8 mouse cellular contexts compared by ENCODE assay signal in the genomic region with DNA sequence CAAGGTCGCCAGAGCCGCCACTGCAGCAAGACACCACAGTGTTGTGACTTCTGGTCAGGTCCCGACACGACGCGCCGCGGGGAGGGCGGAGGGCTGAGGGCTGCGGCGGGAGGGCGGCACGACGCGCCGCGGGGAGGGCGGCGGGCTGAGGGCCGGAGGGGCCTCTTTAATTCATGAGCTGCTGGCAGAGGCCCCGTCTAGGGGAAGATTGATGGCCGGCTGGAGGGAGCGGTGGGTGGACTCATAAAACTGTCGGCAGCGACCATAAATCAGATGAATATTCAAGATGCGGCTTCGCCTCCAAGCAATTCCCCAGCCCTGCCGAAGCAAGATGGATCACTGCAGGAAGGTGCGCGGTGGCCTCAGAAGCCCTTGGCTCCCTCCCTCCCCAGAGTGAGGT. TPM values are rescaled to one million over a fixed set of nuclear protein-coding genes. Genes with fewer than 3 reads are reported as not detected.
DNase-seq lines count a peak whose midpoint lies in the region; ATAC-seq lines count a peak whose summit lies in the region.

No protein-coding gene starts in this region.

- peak overlapping the region; percentile 60 for H3K9ac ChIP-seq in heart, embryonic 12.5 days
- H3K9ac ChIP-seq in heart, embryonic 14.5 days (ENCODE audit: low read length) = peak overlapping the region; percentile 67
- H3K9ac ChIP-seq in kidney, embryonic 15.5 days = no peak overlapping the region
- H3K9ac ChIP-seq in stomach, embryonic 15.5 days = no peak overlapping the region

- H3K27me3 ChIP-seq in heart, embryonic 12.5 days (replicated peaks) = peaks cover 31% of the 10 kb centered on the region
- peaks cover 7% of the 10 kb centered on the region; the same call in 1 of the 2 replicates for H3K27me3 ChIP-seq in heart, embryonic 14.5 days (ENCODE audit: control insufficient read depth, insufficient read depth, low read length)
- H3K27me3 ChIP-seq in kidney, embryonic 15.5 days = peaks cover 72% of the 10 kb centered on the region
- H3K27me3 ChIP-seq in stomach, embryonic 15.5 days (replicated peaks) = 0 out of 2 replicates have a peak, but pooled peaks cover 6% of the 10 kb centered on the region

- WGBS in heart, embryonic 12.5 days = 3% methylated on average over 30 of the region's 30 CpGs
- 7% methylated on average over 29 of the region's 30 CpGs for WGBS in heart, embryonic 14.5 days
- under 1% methylated on average over 29 of the region's 30 CpGs for WGBS in kidney, embryonic 15.5 days
- 1% methylated on average over 30 of the region's 30 CpGs for WGBS in stomach, embryonic 15.5 days

- DNase-seq in heart, adult 9 months (ENCODE audit: low spot score in 2 of 2) = no peak
- DNase-seq in embryo, embryonic 11 days = peak; percentile 91
- no peak for DNase-seq in cerebellum, adult 9-10 months

- peak overlapping the region; percentile 36 for H3K4me3 ChIP-seq in heart, embryonic 12.5 days
- H3K4me3 ChIP-seq in heart, embryonic 14.5 days (ENCODE audit: control insufficient read depth in 1 of 2, insufficient read depth in 1 of 2, low read depth in 1 of 2, low read length in 2 of 2) = peak overlapping the region; percentile 7 to 24; a peak in 3 of 4 replicates
- H3K4me3 ChIP-seq in kidney, embryonic 15.5 days (replicated peaks) = 0 out of 2 replicates have a peak overlapping the region, but pooled peaks have one; percentile 15
- H3K4me3 ChIP-seq in stomach, embryonic 15.5 days (replicated peaks) = peak overlapping the region; percentile 25

- ATAC-seq in heart, embryonic 12.5 days (ENCODE audit: insufficient number of reproducible peaks, low FRiP score) = no peak
- no peak for ATAC-seq in heart, embryonic 14.5 days (ENCODE audit: insufficient number of reproducible peaks, insufficient read depth, low FRiP score, low read depth)
- ATAC-seq in kidney, embryonic 15.5 days (replicated peaks; ENCODE audit: low FRiP score) = peak; percentile 82
- peak; percentile 21 for ATAC-seq in megakaryocyte-erythroid progenitor cell, adult 5-6 weeks (replicated peaks; ENCODE audit: low FRiP score, low TSS enrichment, poor library complexity, severe bottlenecking)
- ATAC-seq in stomach, embryonic 15.5 days (ENCODE audit: insufficient read depth, low FRiP score, low read depth) = peak; percentile 11

- peak overlapping the region; percentile 68 for H3K4me2 ChIP-seq in heart, embryonic 12.5 days
- peak overlapping the region; percentile 68 for H3K4me2 ChIP-seq in heart, embryonic 14.5 days (ENCODE audit: low read length)
- peak overlapping the region; percentile 50 for H3K4me2 ChIP-seq in kidney, embryonic 15.5 days
- H3K4me2 ChIP-seq in stomach, embryonic 15.5 days = peak overlapping the region; percentile 55

- 0 out of 2 replicates have a peak, but pooled peaks cover 7% of the 10 kb centered on the region for H3K9me3 ChIP-seq in heart, embryonic 12.5 days (replicated peaks)
- peaks cover 4% of the 10 kb centered on the region; the same call in 1 of the 2 replicates for H3K9me3 ChIP-seq in heart, embryonic 14.5 days (ENCODE audit: control insufficient read depth, low read length)
- H3K9me3 ChIP-seq in kidney, embryonic 15.5 days (replicated peaks) = no peaks in the 10 kb centered on the region; the same call in 1 of the 2 replicates
- H3K9me3 ChIP-seq in stomach, embryonic 15.5 days = no peaks in the 10 kb centered on the region

- H3K36me3 ChIP-seq in heart, embryonic 12.5 days = no peaks in the 10 kb centered on the region
- H3K36me3 ChIP-seq in heart, embryonic 14.5 days (ENCODE audit: control insufficient read depth, insufficient read depth, low read length) = no peaks in the 10 kb centered on the region
- H3K36me3 ChIP-seq in kidney, embryonic 15.5 days = no peaks in the 10 kb centered on the region
- no peaks in the 10 kb centered on the region for H3K36me3 ChIP-seq in stomach, embryonic 15.5 days

- no peak overlapping the region for H3K27ac ChIP-seq in heart, embryonic 12.5 days (ENCODE audit: poor library complexity, severe bottlenecking)
- peak overlapping the region in 1 of 2 experiments; percentile 24; a peak in 1 of 4 replicates for H3K27ac ChIP-seq in heart, embryonic 14.5 days (replicated peaks in 1 of 2; ENCODE audit: control insufficient read depth in 1 of 2, insufficient read depth in 1 of 2, low read depth in 2 of 2, low read length in 2 of 2)
- peak overlapping the region; percentile 94 for H3K27ac ChIP-seq in kidney, embryonic 15.5 days
- H3K27ac ChIP-seq in stomach, embryonic 15.5 days = peak overlapping the region; percentile 96

- H3K4me1 ChIP-seq in heart, embryonic 12.5 days (replicated peaks) = peaks cover 24% of the 10 kb centered on the region
- H3K4me1 ChIP-seq in heart, embryonic 14.5 days (ENCODE audit: control insufficient read depth in 2 of 2, insufficient read depth in 2 of 2, low read length in 2 of 2) = peaks cover 23 to 25% of the 10 kb centered on the region in 2 experiments
- H3K4me1 ChIP-seq in kidney, embryonic 15.5 days = peaks cover 58% of the 10 kb centered on the region
- H3K4me1 ChIP-seq in stomach, embryonic 15.5 days = peaks cover 36% of the 10 kb centered on the region

RNA-seq across cellular contexts. Expression of a gene that starts 18.6 kb away (rescaled TPM):
- polyA plus RNA-seq in heart, embryonic 12.5 days (2016; fragmentation: Nextera tagmentation; extraction: Ambion mirVana) = 0.09 and 0.19 TPM in 2 replicates
- polyA plus RNA-seq in heart, embryonic 14.5 days (2014; fragmentation: Nextera tagmentation; extraction: Ambion mirVana) = not detected in 2 replicates
- polyA plus RNA-seq in kidney, embryonic 15.5 days (2015; fragmentation: Nextera tagmentation; extraction: Ambion mirVana) = 17.9 and 18.0 TPM in 2 replicates
- total RNA-seq in megakaryocyte-erythroid progenitor cell, adult 5-6 weeks (2014; fragmentation: Nextera tagmentation) = not detected in 2 replicates
- total RNA-seq in megakaryocyte-erythroid progenitor cell, adult 5-6 weeks (2017) = not detected in 2 replicates
- 1.2 and 1.5 TPM in 2 replicates for polyA plus RNA-seq in stomach, embryonic 15.5 days (2015; fragmentation: Nextera tagmentation; extraction: Ambion mirVana)

RNA-seq across cellular contexts. Expression of a gene that starts 47.3 kb away (rescaled TPM):
- polyA plus RNA-seq in heart, embryonic 12.5 days (2016; fragmentation: Nextera tagmentation; extraction: Ambion mirVana) = not detected in 2 replicates
- 1.2 TPM in 1 of 2 replicates, not detected in the other for polyA plus RNA-seq in heart, embryonic 14.5 days (2014; fragmentation: Nextera tagmentation; extraction: Ambion mirVana)
- 0.40 and 0.64 TPM in 2 replicates for polyA plus RNA-seq in kidney, embryonic 15.5 days (2015; fragmentation: Nextera tagmentation; extraction: Ambion mirVana)
- total RNA-seq in megakaryocyte-erythroid progenitor cell, adult 5-6 weeks (2014; fragmentation: Nextera tagmentation) = 1.3 and 2.5 TPM in 2 replicates
- 4.8 TPM in 1 of 2 replicates, not detected in the other for total RNA-seq in megakaryocyte-erythroid progenitor cell, adult 5-6 weeks (2017)
- 0.93 and 1.3 TPM in 2 replicates for polyA plus RNA-seq in stomach, embryonic 15.5 days (2015; fragmentation: Nextera tagmentation; extraction: Ambion mirVana)

RNA-seq across cellular contexts. Expression of a gene that starts 52.1 kb away (rescaled TPM):
- polyA plus RNA-seq in heart, embryonic 12.5 days (2016; fragmentation: Nextera tagmentation; extraction: Ambion mirVana) = 0.70 and 0.86 TPM in 2 replicates
- 0.19 and 0.65 TPM in 2 replicates for polyA plus RNA-seq in heart, embryonic 14.5 days (2014; fragmentation: Nextera tagmentation; extraction: Ambion mirVana)
- 0.12 and 0.21 TPM in 2 replicates for polyA plus RNA-seq in kidney, embryonic 15.5 days (2015; fragmentation: Nextera tagmentation; extraction: Ambion mirVana)
- total RNA-seq in megakaryocyte-erythroid progenitor cell, adult 5-6 weeks (2014; fragmentation: Nextera tagmentation) = not detected in 2 replicates
- total RNA-seq in megakaryocyte-erythroid progenitor cell, adult 5-6 weeks (2017) = not detected in 2 replicates
- polyA plus RNA-seq in stomach, embryonic 15.5 days (2015; fragmentation: Nextera tagmentation; extraction: Ambion mirVana) = 0.30 and 0.41 TPM in 2 replicates

Comparison
In these comparisons a context has a peak if more than half of its experiments do, and no peak if none do; other contexts are left out.
1. ATAC-seq: peak in kidney, embryonic 15.5 days (single experiment), megakaryocyte-erythroid progenitor cell, adult 5-6 weeks (single experiment) and stomach, embryonic 15.5 days (single experiment); none in heart, embryonic 12.5 days (single experiment) and heart, embryonic 14.5 days (single experiment).
2. H3K9ac ChIP-seq: peak in heart, embryonic 12.5 days (single experiment) and heart, embryonic 14.5 days (single experiment); none in kidney, embryonic 15.5 days (single experiment) and stomach, embryonic 15.5 days (single experiment).
3. Peak in every context shown above with its lines, with median percentiles within 50 percentile points of each other: H3K4me2 ChIP-seq and H3K4me3 ChIP-seq.